Mouse (Mus musculus) left cerebral cortex, adult 8-10 months (tissue): ENCODE results near the gene Pou3f3. TPM values are rescaled to one million over a fixed set of nuclear protein-coding genes. Genes with fewer than 3 reads are reported as not detected.

ENCODE experiments used
- DNase-seq, 2 experiments: peaks; one replicate each; pipeline ENCODE4 v3.0.0; 2022; ENCODE audit warnings: low spot score in 2 of 2
- total RNA-seq, 4 experiments: library from RNA; stranded (reverse); gene quantifications; 2 replicates each; pipeline ENCODE4 v1.2.4; 2022

The Pou3f3 gene
- total RNA-seq, 4 experiments from 2014 or later: 47.4 to 53.3 (median 51.4) TPM

DNA sequence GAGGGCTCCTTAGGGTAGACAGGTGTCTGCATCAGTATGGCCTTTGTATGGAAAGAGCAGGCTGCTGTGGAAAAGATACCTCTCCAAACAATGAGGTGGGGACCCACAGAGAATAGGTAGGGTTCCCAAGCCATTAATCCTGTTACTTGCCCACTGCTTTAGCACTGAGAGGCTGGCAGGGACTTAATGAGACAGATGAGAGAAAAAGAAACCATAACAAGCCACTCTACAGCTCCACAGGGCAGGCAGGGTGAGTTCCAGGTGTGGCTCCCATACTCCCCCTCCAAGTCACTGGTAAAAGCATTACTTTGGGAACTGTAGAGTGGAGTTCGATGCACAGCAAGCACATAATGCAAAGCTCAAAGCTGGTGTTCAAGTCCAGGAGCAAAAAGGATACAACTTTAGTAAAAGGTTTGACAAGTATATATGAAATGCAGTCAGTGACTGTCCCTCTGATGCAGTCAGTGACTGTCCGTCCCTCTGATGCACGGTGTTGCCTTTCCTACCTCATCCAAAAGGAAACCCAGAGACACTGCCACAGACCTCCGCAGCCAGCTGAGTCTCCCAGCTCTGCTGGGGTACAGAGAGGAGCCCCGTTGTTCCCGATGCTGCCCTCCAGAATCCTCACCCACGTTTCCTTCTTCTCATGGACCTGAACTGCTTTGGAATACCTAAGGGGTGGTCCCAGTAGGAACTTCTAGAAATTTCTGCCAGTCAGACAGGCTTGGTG is 14.0 kb downstream of the Pou3f3 start:
- no peak for DNase-seq

DNA sequence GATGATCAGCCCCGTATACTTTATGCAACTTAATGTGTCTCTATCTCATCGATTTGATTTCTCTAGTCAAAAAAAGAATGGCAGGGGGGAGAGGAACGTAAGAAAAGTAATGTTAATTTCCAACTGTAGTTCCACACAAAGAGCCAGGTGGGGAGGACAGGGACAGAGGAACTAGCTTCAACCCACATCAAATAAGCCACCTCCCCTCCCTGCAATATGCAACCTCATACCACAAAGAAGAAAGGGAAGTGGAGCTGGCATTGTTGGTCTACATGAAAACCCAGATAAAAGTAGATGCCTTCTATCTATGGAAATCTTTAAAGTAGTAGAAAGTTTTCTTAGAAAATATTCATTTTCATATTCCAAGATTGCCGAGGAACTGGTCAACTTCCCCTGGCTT is 14.7 kb downstream of the Pou3f3 start:
- no peak for DNase-seq

GRCm38 (mm10) chr1:42710995-42711394 is 15.4 kb downstream of the Pou3f3 start:
- DNase-seq: no peak

DNA sequence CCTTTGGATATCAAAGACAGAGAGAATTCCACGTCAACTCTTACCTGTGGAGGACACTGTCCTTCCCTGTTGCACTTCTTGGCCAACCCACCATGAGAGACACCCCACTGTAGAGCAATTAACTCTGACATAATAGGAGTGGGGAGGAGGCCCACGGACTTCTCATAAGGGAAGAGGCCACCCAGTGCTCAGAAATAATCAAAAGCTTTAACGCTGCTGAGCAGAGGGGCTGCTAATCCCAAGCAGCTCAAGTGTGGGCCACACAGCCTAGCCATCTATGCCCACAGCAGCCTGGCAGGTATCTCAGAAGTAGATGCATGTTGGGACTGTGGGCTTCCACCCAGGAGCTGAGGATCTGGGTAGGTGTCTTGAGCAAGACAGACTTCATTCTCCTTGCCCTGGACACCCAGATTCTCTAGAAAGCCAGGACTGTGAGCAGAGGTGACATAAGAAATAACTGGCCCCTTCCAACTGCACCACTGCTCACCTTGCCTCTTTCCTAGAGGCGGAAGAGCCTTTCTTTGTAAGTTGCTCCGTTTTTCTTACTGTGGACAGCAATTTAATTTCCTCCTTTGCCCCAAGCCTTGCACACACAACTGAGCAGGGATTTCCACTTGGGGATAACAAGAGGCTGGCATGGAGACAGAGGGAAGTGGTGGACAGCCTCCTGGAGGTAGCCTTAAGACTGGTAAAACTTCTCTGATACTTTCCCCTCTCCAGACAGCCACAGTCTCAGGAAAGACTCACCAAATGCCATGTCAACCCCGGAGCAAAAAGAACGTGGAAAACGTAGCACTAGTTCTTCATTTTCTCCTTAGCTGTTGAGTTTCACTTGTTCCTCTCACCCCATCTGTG is 16.1 kb downstream of the Pou3f3 start:
- no peak for DNase-seq

GRCm38 (mm10) chr1:42712311-42712690 is 16.7 kb downstream of the Pou3f3 start:
- no peak for DNase-seq

GRCm38 (mm10) chr1:42713104-42713932 is 17.8 kb downstream of the Pou3f3 start:
- DNase-seq: no peak

DNA sequence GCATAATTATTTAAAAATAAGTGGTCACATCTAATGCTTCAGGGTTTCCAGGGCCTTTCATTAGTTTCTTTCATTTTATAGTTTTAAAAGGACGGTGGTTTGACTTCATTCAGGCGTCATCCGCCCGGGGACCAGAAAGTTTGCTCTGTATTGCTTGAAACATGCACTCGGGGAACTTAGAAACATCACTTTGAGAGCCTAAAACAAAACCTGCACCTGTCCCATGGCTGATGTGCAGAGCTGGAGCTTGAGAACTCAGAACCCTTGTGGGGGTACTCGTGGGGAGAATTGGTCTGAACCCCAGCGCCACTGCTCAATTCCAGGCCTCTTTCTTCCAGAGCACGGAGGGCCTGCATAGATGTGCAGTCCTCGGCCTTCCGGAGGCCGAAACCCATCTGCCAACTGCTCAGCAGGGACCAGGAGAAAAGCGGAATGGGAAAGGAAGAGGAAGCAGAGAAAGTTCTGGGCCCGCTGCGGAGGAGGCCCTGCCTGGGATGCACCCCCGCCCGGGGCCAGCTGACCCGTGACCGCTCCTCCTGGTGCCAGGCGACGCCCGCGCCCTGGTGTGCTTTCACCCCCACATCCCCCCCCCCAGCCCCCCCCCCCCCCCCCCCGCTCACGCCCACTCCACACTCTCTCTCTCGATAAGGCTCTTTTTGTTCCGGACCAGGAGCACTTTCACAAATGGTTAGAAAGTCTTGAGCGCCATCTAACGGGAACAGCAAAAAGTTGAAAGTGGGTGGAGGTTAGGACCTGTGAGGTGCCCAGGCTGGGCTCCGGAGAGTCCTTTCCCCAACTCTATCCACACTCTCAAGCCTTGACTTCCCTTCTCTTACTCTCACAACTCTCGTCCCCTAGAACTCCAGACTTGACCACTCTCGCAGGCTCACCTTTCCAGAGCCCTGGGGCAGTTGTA is 18.7 kb downstream of the Pou3f3 start:
- DNase-seq: peak in 1 of 2 experiments; percentile 65

GRCm38 (mm10) chr1:42718549-42718948 is 23.0 kb downstream of the Pou3f3 start:
- no peak for DNase-seq

GRCm38 (mm10) chr1:42721353-42721752 is 25.8 kb downstream of the Pou3f3 start:
- DNase-seq: no peak

- DNase-seq: no peak
Measured at GRCm38 (mm10) chr1:42723769-42724300, 28.3 kb downstream of the Pou3f3 start.

DNA sequence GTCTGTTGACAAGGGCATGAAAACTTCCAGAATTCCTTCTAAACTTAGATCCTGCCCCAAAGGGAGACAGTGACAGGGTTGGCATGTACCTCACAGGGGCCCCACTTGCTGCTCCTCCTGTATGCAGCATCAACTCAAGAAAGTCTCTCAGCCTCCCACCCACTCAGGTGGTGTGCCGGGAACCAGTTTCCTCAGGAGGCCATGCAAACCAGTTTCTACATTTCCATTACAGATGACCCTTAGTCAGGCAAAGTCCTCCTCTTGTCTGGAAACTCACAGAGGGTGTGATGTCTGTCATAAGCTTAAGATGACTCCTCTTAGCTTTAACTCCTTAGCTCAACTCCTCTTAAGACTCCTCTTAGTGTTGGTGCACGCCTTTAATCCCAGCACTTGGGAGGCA is 29.3 kb downstream of the Pou3f3 start:
- no peak for DNase-seq

GRCm38 (mm10) chr1:42727161-42727560 is 31.6 kb downstream of the Pou3f3 start:
- DNase-seq: no peak

DNA sequence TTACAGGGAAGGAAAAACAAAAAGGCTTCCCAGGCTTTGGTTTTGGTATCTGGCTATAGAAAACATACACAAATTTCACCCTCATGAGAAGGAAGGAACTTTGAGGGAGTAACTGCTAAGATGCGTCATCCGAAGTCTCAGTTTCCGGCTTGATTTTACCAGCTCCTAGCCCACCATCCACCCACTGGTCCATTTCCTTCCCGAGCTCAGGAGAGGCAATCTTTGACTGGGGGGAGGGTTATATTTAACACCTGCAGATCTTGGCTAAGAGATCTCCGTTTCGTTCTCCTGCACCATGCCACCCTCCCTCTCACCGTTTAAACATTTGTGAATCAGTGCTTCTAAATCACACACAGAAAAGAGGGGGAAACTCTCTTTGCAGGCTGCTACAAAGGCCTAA is 32.1 kb downstream of the Pou3f3 start:
- DNase-seq: peak in 1 of 2 experiments; percentile 64

GRCm38 (mm10) chr1:42741383-42742241 is 46.0 kb downstream of the Pou3f3 start:
- no peak for DNase-seq

DNA sequence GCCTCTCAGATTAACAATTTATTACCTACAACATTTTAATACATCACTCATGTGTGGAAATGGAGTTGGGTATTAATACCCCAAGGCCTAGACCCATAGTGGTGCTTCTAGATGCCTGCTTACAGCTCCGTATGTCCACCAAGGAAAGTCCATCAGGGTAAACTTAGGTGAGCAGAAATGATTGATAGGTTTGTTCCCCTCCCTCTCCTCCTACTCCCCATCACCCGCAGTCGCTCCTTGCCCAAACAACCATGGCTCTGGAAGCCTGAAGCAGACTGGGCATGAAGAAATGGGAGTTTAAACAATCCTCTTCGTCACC is 46.6 kb downstream of the Pou3f3 start:
- DNase-seq: no peak

DNA sequence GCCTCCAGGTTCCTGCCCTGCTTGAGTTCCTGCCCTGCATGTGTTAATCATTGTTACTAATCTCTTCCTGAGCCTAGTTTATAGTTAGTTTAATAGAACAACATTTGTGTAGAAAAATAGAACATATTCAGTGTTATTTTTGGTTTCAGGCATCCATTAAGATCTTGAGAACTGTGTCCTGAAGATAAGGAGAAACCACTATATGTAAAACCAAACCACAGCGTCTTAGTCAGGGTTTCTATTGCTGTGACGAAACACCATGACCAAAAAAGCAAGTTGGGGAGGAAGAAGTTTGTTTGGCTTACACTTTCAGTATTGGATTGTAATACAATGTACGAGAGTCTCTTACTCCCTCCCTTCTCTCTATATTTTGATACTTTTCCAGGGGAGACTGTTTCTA is 49.5 kb downstream of the Pou3f3 start:
- no peak for DNase-seq

GRCm38 (mm10) chr1:42749536-42750292 is 54.1 kb downstream of the Pou3f3 start:
- DNase-seq: no peak
